Mouse (Mus musculus) macrophage (primary cell): ENCODE data around the gene Olfr1349. TPM values are rescaled to one million over a fixed set of nuclear protein-coding genes. Genes with fewer than 3 reads are reported as not detected.
"Not testable (repeated sequence)": the region's sequence is repeated elsewhere in the genome, so short reads cannot be mapped to it uniquely, and the experiment has no call there.

Experiments used
- H3K27ac ChIP-seq: fragments of 350-480 bp; formaldehyde crosslinking; 2 replicates; pipeline ENCODE4 v1.9.0; 2021
- H3K36me3 ChIP-seq: fragments of 350-480 bp; formaldehyde crosslinking; 2 replicates; pipeline ENCODE4 v1.9.0; 2021; ENCODE audit errors: inconsistent target
- H3K4me3 ChIP-seq: fragments of 350-480 bp; formaldehyde crosslinking; 2 replicates; pipeline ENCODE4 v1.9.0; 2021; ENCODE audit errors: inconsistent target
- H3K79me2 ChIP-seq: fragments of 350-480 bp; formaldehyde crosslinking; 2 replicates; pipeline ENCODE4 v1.9.0; 2021; ENCODE audit errors: inconsistent target
- WGBS: methylation state at CpG from one replicate; pipeline ENCODE4 v1.1.7; 2026; ENCODE audit warnings: inconsistent platforms; ENCODE audit not compliant: missing documents; 5-methylcytosine and 5-hydroxymethylcytosine counted together
- polyA plus RNA-seq: library from polyadenylated mRNA; stranded (reverse); fragments of 250-400 nt; gene quantifications from 3 replicates; pipeline ENCODE4 v1.2.4, GENCODE M21; 2018; ENCODE audit warnings: inconsistent platforms
- total RNA-seq, 78 experiments: library from RNA; depleted of rRNA; stranded (reverse); fragments of 250-400 nt; gene quantifications; 1 replicate in 9 of 78; 2 replicates in 24 of 78; 3 replicates in 43 of 78; 4 replicates in 2 of 78; pipeline ENCODE4 v1.2.4; 2018; ENCODE audit warnings: inconsistent platforms in 56 of 78

Gene Olfr1349
- not detected for total RNA-seq (2018; cell fraction: chromatin; rRNA removed)
- total RNA-seq (2018; cell fraction: cytosol; rRNA removed): not detected
- not detected for total RNA-seq (2018; cell fraction: nucleus; rRNA removed)
- polyA plus RNA-seq: not detected in 3 replicates

- Histone ChIP-seq H3K4me3 (no peak within 1 kb of the TSS), H3K27ac (no peak within 1 kb of the TSS), H3K36me3 (no peaks in the 10 kb centered on the region), H3K79me2 (no peaks in the 10 kb centered on the region)
- 88% methylated on average over 5 of the region's 5 CpGs for WGBS
These were observed at the start of gene Olfr1349 for GRCm38 (mm10) chr7:6522850-6523249. Gene Olfr1349, minus strand, starts transcription at chr7:6522950.

GRCm38 (mm10) chr7:6564541-6564940 lies 41.8 kb upstream of the Olfr1349 start, which contains the start of gene Olfr1350:
Gene Olfr1350, plus strand, starts transcription at chr7:6564841.
- Histone ChIP-seq H3K27ac (no peak within 1 kb of the TSS), H3K79me2 (no peaks in the 10 kb centered on the region), H3K36me3 (no peaks in the 10 kb centered on the region), H3K4me3 (no peak within 1 kb of the TSS)

GRCm38 (mm10) chr7:6526141-6526540 lies 3.4 kb upstream of the Olfr1349 start:
- Histone ChIP-seq H3K27ac (no peak overlapping the region), H3K4me3 (no peak overlapping the region), H3K79me2 (no peaks in the 10 kb centered on the region), H3K36me3 (no peaks in the 10 kb centered on the region)
- WGBS: 71% methylated on average over 4 of the region's 5 CpGs

GRCm38 (mm10) chr7:6525001-6525400 lies 2.3 kb upstream of the Olfr1349 start:
- no peaks in the 10 kb centered on the region for H3K36me3 ChIP-seq
- H3K4me3 ChIP-seq: no peak overlapping the region
- no peaks in the 10 kb centered on the region for H3K79me2 ChIP-seq
- H3K27ac ChIP-seq: no peak overlapping the region
- 46% methylated on average over 3 of the region's 3 CpGs for whole genome bisulfite sequencing

GRCm38 (mm10) chr7:6521666-6522065 lies 1.1 kb downstream of the Olfr1349 start:
- Histone ChIP-seq H3K27ac (no peak overlapping the region), H3K36me3 (no peaks in the 10 kb centered on the region), H3K79me2 (no peaks in the 10 kb centered on the region), H3K4me3 (no peak overlapping the region)
- WGBS: 50% methylated on average over 1 of the region's 1 CpGs

GRCm38 (mm10) chr7:6508648-6509047 lies 14.1 kb downstream of the Olfr1349 start, which contains the start of gene Olfr1348:
Gene Olfr1348, minus strand, starts transcription at chr7:6508748.
- WGBS: 75% methylated on average over 1 of the region's 1 CpGs
- no peaks in the 10 kb centered on the region for H3K36me3 ChIP-seq
- no peak within 1 kb of the TSS for H3K4me3 ChIP-seq
- no peak within 1 kb of the TSS for H3K27ac ChIP-seq
- H3K79me2 ChIP-seq: no peaks in the 10 kb centered on the region

- 64% methylated on average over 1 of the region's 1 CpGs for WGBS
- Histone ChIP-seq H3K36me3 (no peaks in the 10 kb centered on the region), H3K79me2 (no peaks in the 10 kb centered on the region), H3K4me3 (no peak within 1 kb of the TSS), H3K27ac (no peak within 1 kb of the TSS)
These were observed 23.1 kb downstream of the Olfr1349 start, which contains the start of gene Olfr1347 for GRCm38 (mm10) chr7:6499655-6500054. Gene Olfr1347, minus strand, starts transcription at chr7:6499755.

- H3K79me2 ChIP-seq: no peaks in the 10 kb centered on the region
- H3K36me3 ChIP-seq: no peaks in the 10 kb centered on the region
- 17% methylated on average over 2 of the region's 2 CpGs for WGBS
- no peak within 1 kb of the TSS for H3K4me3 ChIP-seq
- H3K27ac ChIP-seq: no peak within 1 kb of the TSS
These were observed 35.9 kb downstream of the Olfr1349 start, which contains the start of gene Olfr5 for GRCm38 (mm10) chr7:6486841-6487240. Gene Olfr5, minus strand, starts transcription at chr7:6486941.

GRCm38 (mm10) chr7:6477633-6478032 lies 45.1 kb downstream of the Olfr1349 start:
- H3K36me3 ChIP-seq, H3K79me2 ChIP-seq, H3K27ac ChIP-seq, H3K4me3 ChIP-seq: not testable (repeated sequence)
- no CpG with 5 or more reads among the region's 2 CpGs for WGBS

GRCm38 (mm10) chr7:6466951-6467350 lies 55.8 kb downstream of the Olfr1349 start, which contains the start of gene Olfr1346:
Gene Olfr1346, plus strand, starts transcription at chr7:6467101.
- Histone ChIP-seq H3K4me3 (no peak within 1 kb of the TSS), H3K79me2 (no peaks in the 10 kb centered on the region), H3K36me3 (no peaks in the 10 kb centered on the region), H3K27ac (no peak within 1 kb of the TSS)

Other genes with a start within 250 kb of the Olfr1349 start
- 1.4 to 1.9 TPM (median 1.7 TPM) in 3 replicates for gene Zfp667, start 236.4 kb downstream of the Olfr1349 start, polyA plus RNA-seq
- gene Zfp583, start 191.7 kb downstream of the Olfr1349 start, polyA plus RNA-seq: 1.3 to 3.0 TPM (median 1.3 TPM) in 3 replicates
- 0.07 TPM in 1 of 3 replicates, not detected in the others for gene Gm3854, start 179.2 kb downstream of the Olfr1349 start, polyA plus RNA-seq
- gene Zfp78, start 159.7 kb downstream of the Olfr1349 start, polyA plus RNA-seq: 1.2 to 3.1 TPM (median 1.7 TPM) in 3 replicates
- 6.1 to 7.1 TPM (median 6.9 TPM) in 3 replicates for gene Zfp28, start 139.7 kb downstream of the Olfr1349 start, polyA plus RNA-seq
- gene Smim17, start 124.2 kb downstream of the Olfr1349 start, polyA plus RNA-seq: not detected in 3 replicates
- gene Gm20715, start 112.7 kb downstream of the Olfr1349 start, polyA plus RNA-seq: not detected in 3 replicates
- gene Olfr1344, start 84.3 kb downstream of the Olfr1349 start, polyA plus RNA-seq: not detected in 3 replicates
- gene Olfr1336, start 66.8 kb downstream of the Olfr1349 start, polyA plus RNA-seq: not detected in 3 replicates
- gene Olfr1346, start 55.8 kb downstream of the Olfr1349 start, polyA plus RNA-seq: not detected in 3 replicates
- gene Olfr5, start 36.0 kb downstream of the Olfr1349 start, polyA plus RNA-seq: not detected in 3 replicates
- not detected in 3 replicates for gene Olfr1347, start 23.2 kb downstream of the Olfr1349 start, polyA plus RNA-seq
- not detected in 3 replicates for gene Olfr1348, start 14.2 kb downstream of the Olfr1349 start, polyA plus RNA-seq
- not detected in 3 replicates for gene Olfr1350, start 41.9 kb upstream of the Olfr1349 start, polyA plus RNA-seq
- not detected in 3 replicates for gene Zim1, start 173.5 kb upstream of the Olfr1349 start, polyA plus RNA-seq
- gene Peg3, start 207.5 kb upstream of the Olfr1349 start, polyA plus RNA-seq: not detected in 3 replicates
- not detected in 3 replicates for gene Usp29, start 207.6 kb upstream of the Olfr1349 start, polyA plus RNA-seq